Mouse (Mus musculus) naive thymus-derived CD4-positive, alpha-beta T cell, adult 2 months (primary cell): ENCODE results near the gene Brd1.
"Not testable (repeated sequence)": the region's sequence is repeated elsewhere in the genome, so short reads cannot be mapped to it uniquely, and the experiment has no call there.

ENCODE experiments used
- DNase-seq: peaks from one replicate; pipeline ENCODE4 v3.0.0-alpha.2; 2011; ENCODE audit warnings: low read depth

Brd1 gene

GRCm38 (mm10) chr15:88730717-88731116, 3.3 kb downstream of the Brd1 start:
- DNase-seq: no peak

GRCm38 (mm10) chr15:88727204-88727603, 6.8 kb downstream of the Brd1 start:
- no peak for DNase-seq

GRCm38 (mm10) chr15:88725036-88725435, 9.0 kb downstream of the Brd1 start:
- DNase-seq: no peak

GRCm38 (mm10) chr15:88724311-88724710, 9.7 kb downstream of the Brd1 start:
- no peak for DNase-seq

GRCm38 (mm10) chr15:88723205-88723604, 10.8 kb downstream of the Brd1 start:
- DNase-seq: no peak

- DNase-seq: no peak
Observed at GRCm38 (mm10) chr15:88717239-88717638, 16.8 kb downstream of the Brd1 start.

GRCm38 (mm10) chr15:88716350-88716749, 17.7 kb downstream of the Brd1 start:
- peak; percentile 56 for DNase-seq

GRCm38 (mm10) chr15:88714021-88714589, 19.9 kb downstream of the Brd1 start:
- no peak for DNase-seq

GRCm38 (mm10) chr15:88712501-88712900, 21.5 kb downstream of the Brd1 start:
- DNase-seq: no peak

GRCm38 (mm10) chr15:88709878-88710277, 24.2 kb downstream of the Brd1 start:
- DNase-seq: no peak

- DNase-seq: no peak
Observed at GRCm38 (mm10) chr15:88708657-88709511, 25.1 kb downstream of the Brd1 start.

- no peak for DNase-seq
Observed at GRCm38 (mm10) chr15:88708204-88708603, 25.8 kb downstream of the Brd1 start.

- not testable (repeated sequence) for DNase-seq
Observed at GRCm38 (mm10) chr15:88706987-88707386, 27.0 kb downstream of the Brd1 start.

GRCm38 (mm10) chr15:88706320-88706719, 27.7 kb downstream of the Brd1 start:
- no peak for DNase-seq

- no peak for DNase-seq
Observed at GRCm38 (mm10) chr15:88704284-88704683, 29.7 kb downstream of the Brd1 start.

GRCm38 (mm10) chr15:88702501-88702900, 31.5 kb downstream of the Brd1 start:
- no peak for DNase-seq

- DNase-seq: no peak
Observed at GRCm38 (mm10) chr15:88700759-88701158, 33.3 kb downstream of the Brd1 start.

- DNase-seq: no peak
Observed at GRCm38 (mm10) chr15:88699508-88699907, 34.5 kb downstream of the Brd1 start.

- no peak for DNase-seq
Observed at GRCm38 (mm10) chr15:88697586-88697985, 36.4 kb downstream of the Brd1 start.

GRCm38 (mm10) chr15:88696055-88696454, 38.0 kb downstream of the Brd1 start:
- no peak for DNase-seq

GRCm38 (mm10) chr15:88694033-88694432, 40.0 kb downstream of the Brd1 start:
- DNase-seq: no peak

- no peak for DNase-seq
Observed at GRCm38 (mm10) chr15:88692720-88693119, 41.3 kb downstream of the Brd1 start.

- no peak for DNase-seq
Observed at GRCm38 (mm10) chr15:88691129-88691528, 42.9 kb downstream of the Brd1 start.

GRCm38 (mm10) chr15:88688120-88688519, 45.9 kb downstream of the Brd1 start:
- no peak for DNase-seq
